Mouse (Mus musculus) MEL (cell line): ENCODE measurements around the gene Sik3. TPM values are rescaled to one million over a fixed set of nuclear protein-coding genes. Genes with fewer than 3 reads are reported as not detected.
A peak's percentile ranks its signal among the peaks of the same experiment; 100 is the strongest.

Source experiments
- DNase-seq: peaks from one replicate; pipeline ENCODE4 v3.0.0; 2011; ENCODE audit warnings: low read depth, low spot score
- H3K27ac ChIP-seq: 2 replicates; pipeline ENCODE4 v1.5.1; 2012; ENCODE audit warnings: low read depth, mild to moderate bottlenecking, control low read depth, low read length, moderate library complexity; ENCODE audit not compliant: control insufficient read depth
- H3K27me3 ChIP-seq, 2 experiments: fragments of 150-350 bp in 1 of 2; sonication (generic) in 1 of 2; 2 replicates each; pipeline ENCODE4 v1.6.1; 2012; ENCODE audit warnings: low read length in 2 of 2, mild to moderate bottlenecking in 2 of 2, improper control_type of control experiment in 1 of 2, moderate library complexity in 1 of 2; ENCODE audit not compliant: insufficient read depth in 2 of 2, control insufficient read depth in 1 of 2
- H3K36me3 ChIP-seq, 2 experiments: 2 replicates each; pipeline ENCODE4 v1.6.1; 2012 to 2014; ENCODE audit warnings: low read length in 2 of 2, improper control_type of control experiment in 1 of 2, inconsistent platforms in 1 of 2, mild to moderate bottlenecking in 1 of 2; ENCODE audit not compliant: insufficient read depth in 2 of 2, control insufficient read depth in 1 of 2
- H3K4me1 ChIP-seq, 2 experiments: fragments of 150-350 bp in 1 of 2; sonication (generic) in 1 of 2; 2 replicates each; pipeline ENCODE4 v1.6.1; 2012; ENCODE audit warnings: low read length in 2 of 2, improper control_type of control experiment in 1 of 2, mild to moderate bottlenecking in 1 of 2; ENCODE audit not compliant: insufficient read depth in 2 of 2, control insufficient read depth in 1 of 2
- H3K4me3 ChIP-seq, 2 experiments: fragments of 150-350 bp in 1 of 2; sonication (generic) in 1 of 2; 2 replicates each; pipeline ENCODE4 v1.5.1; 2012; ENCODE audit warnings: low read depth in 2 of 2, low read length in 2 of 2, mild to moderate bottlenecking in 2 of 2, moderate library complexity in 2 of 2, control low read depth in 1 of 2, improper control_type of control experiment in 1 of 2; ENCODE audit not compliant: control insufficient read depth in 1 of 2, insufficient read depth in 1 of 2
- H3K79me2 ChIP-seq: 2 replicates; pipeline ENCODE4 v1.6.1; 2012; ENCODE audit warnings: mild to moderate bottlenecking, low read length, moderate library complexity; ENCODE audit not compliant: control insufficient read depth, poor library complexity, insufficient read depth
- H3K9ac ChIP-seq: 2 replicates; pipeline ENCODE4 v1.6.1; 2012; ENCODE audit warnings: low read depth, mild to moderate bottlenecking, control low read depth, low read length, moderate library complexity; ENCODE audit not compliant: control insufficient read depth, poor library complexity, severe bottlenecking
- H3K9me3 ChIP-seq: fragments of 150-350 bp; sonication (generic); replicated peaks from 2 replicates; pipeline ENCODE4 v1.6.1; 2012; ENCODE audit warnings: mild to moderate bottlenecking, low read length, improper control_type of control experiment, moderate library complexity; ENCODE audit not compliant: insufficient read depth
- BHLHE40 ChIP-seq: IDR thresholded peaks from 2 replicates; pipeline ENCODE4 v1.6.1; 2012; ENCODE audit warnings: low read depth, mild to moderate bottlenecking, inconsistent platforms, low read length, improper control_type of control experiment, borderline replicate concordance
- CHD1 ChIP-seq: IDR thresholded peaks from 2 replicates; pipeline ENCODE4 v1.6.1; 2012; ENCODE audit warnings: low read depth, mild to moderate bottlenecking, inconsistent platforms, low read length, improper control_type of control experiment
- CHD2 ChIP-seq: IDR thresholded peaks from 2 replicates; pipeline ENCODE4 v1.6.1; 2011; ENCODE audit warnings: low read length, improper control_type of control experiment
- CTCF ChIP-seq, 3 experiments: IDR thresholded peaks in 2 of 3; conservative IDR thresholded peaks in 1 of 3; 2 replicates each; pipeline ENCODE4 v1.5.1; 2011 to 2012; ENCODE audit warnings: low read length in 3 of 3, low read depth in 2 of 3, mild to moderate bottlenecking in 2 of 3, improper control_type of control experiment in 1 of 3, inconsistent platforms in 1 of 3, mixed read lengths in 1 of 3, moderate library complexity in 1 of 3; ENCODE audit not compliant: control insufficient read depth in 1 of 3, insufficient read depth in 1 of 3, poor library complexity in 1 of 3, severe bottlenecking in 1 of 3
- E2F4 ChIP-seq: IDR thresholded peaks from 2 replicates; pipeline ENCODE4 v1.6.1; 2011; ENCODE audit warnings: low read depth, low read length, improper control_type of control experiment, borderline replicate concordance
- ELF1 ChIP-seq: IDR thresholded peaks from 2 replicates; pipeline ENCODE4 v1.6.1; 2014; ENCODE audit warnings: low read depth, mild to moderate bottlenecking, inconsistent platforms, low read length, improper control_type of control experiment, moderate library complexity
- EP300 ChIP-seq, 2 experiments: IDR thresholded peaks; 2 replicates each; pipeline ENCODE4 v1.6.1; 2011; ENCODE audit warnings: improper control_type of control experiment in 2 of 2, low read length in 2 of 2, low read depth in 1 of 2, mild to moderate bottlenecking in 1 of 2
- ETS1 ChIP-seq: IDR thresholded peaks from 2 replicates; pipeline ENCODE4 v1.6.1; 2012; ENCODE audit warnings: low read depth, mild to moderate bottlenecking, inconsistent platforms, low read length, improper control_type of control experiment, moderate library complexity
- GATA1 ChIP-seq: IDR thresholded peaks from 2 replicates; pipeline ENCODE4 v1.6.1; 2011; ENCODE audit warnings: low read depth, low read length, improper control_type of control experiment
- KAT2A ChIP-seq: conservative IDR thresholded peaks from 2 replicates; pipeline ENCODE4 v1.6.1; 2012; ENCODE audit warnings: low read depth, low read length, improper control_type of control experiment, inconsistent platforms
- MAFK ChIP-seq: IDR thresholded peaks from 2 replicates; pipeline ENCODE4 v1.6.1; 2011; ENCODE audit warnings: low read depth, mild to moderate bottlenecking, low read length, improper control_type of control experiment, borderline replicate concordance
- MAX ChIP-seq: IDR thresholded peaks from 2 replicates; pipeline ENCODE4 v1.6.1; 2011; ENCODE audit warnings: low read length, improper control_type of control experiment
- MAZ ChIP-seq: IDR thresholded peaks from 2 replicates; pipeline ENCODE4 v1.6.1; 2012; ENCODE audit warnings: low read depth, mild to moderate bottlenecking, inconsistent platforms, low read length, improper control_type of control experiment
- MEF2A ChIP-seq: IDR thresholded peaks from 2 replicates; pipeline ENCODE4 v1.6.1; 2014; ENCODE audit warnings: low read depth, mild to moderate bottlenecking, inconsistent platforms, low read length, improper control_type of control experiment; ENCODE audit not compliant: poor library complexity, insufficient replicate concordance, severe bottlenecking; ENCODE audit errors: extremely low read depth
- MYB ChIP-seq: IDR thresholded peaks from 2 replicates; pipeline ENCODE4 v1.6.1; 2011; ENCODE audit warnings: mild to moderate bottlenecking, low read depth, low read length, improper control_type of control experiment
- MYC ChIP-seq: IDR thresholded peaks from 2 replicates; pipeline ENCODE4 v1.6.1; 2011; ENCODE audit warnings: low read depth, mild to moderate bottlenecking, low read length, improper control_type of control experiment, moderate library complexity
- NELFE ChIP-seq: IDR thresholded peaks from 2 replicates; pipeline ENCODE4 v1.6.1; 2011; ENCODE audit warnings: low read depth, low read length, improper control_type of control experiment
- NRF1 ChIP-seq: IDR thresholded peaks from 2 replicates; pipeline ENCODE4 v1.6.1; 2014; ENCODE audit warnings: low read depth, mild to moderate bottlenecking, inconsistent platforms, low read length, improper control_type of control experiment, moderate library complexity; ENCODE audit not compliant: poor library complexity, insufficient read depth, severe bottlenecking
- POLR2A ChIP-seq, 2 experiments: IDR thresholded peaks; 2 replicates each; pipeline ENCODE4 v1.6.1; 2011 to 2012; ENCODE audit warnings: low read length in 2 of 2, mild to moderate bottlenecking in 2 of 2, control low read depth in 1 of 2, improper control_type of control experiment in 1 of 2, low read depth in 1 of 2, moderate library complexity in 1 of 2; ENCODE audit not compliant: control insufficient read depth in 1 of 2, insufficient read depth in 1 of 2, poor library complexity in 1 of 2
- POLR2AphosphoS2 ChIP-seq: IDR thresholded peaks from 2 replicates; pipeline ENCODE4 v1.6.1; 2011; ENCODE audit warnings: low read length, improper control_type of control experiment
- POLR2AphosphoS5 ChIP-seq: IDR thresholded peaks from 2 replicates; pipeline ENCODE4 v1.6.1; 2012; ENCODE audit warnings: low read depth, borderline replicate concordance, mild to moderate bottlenecking, inconsistent platforms, low read length, moderate library complexity, mixed read lengths
- RCOR1 ChIP-seq: IDR thresholded peaks from 2 replicates; pipeline ENCODE4 v1.6.1; 2012; ENCODE audit warnings: low read depth, mild to moderate bottlenecking, inconsistent platforms, low read length, improper control_type of control experiment
- SIN3A ChIP-seq: IDR thresholded peaks from 2 replicates; pipeline ENCODE4 v1.6.1; 2012; ENCODE audit warnings: low read length, improper control_type of control experiment, inconsistent platforms
- TBP ChIP-seq: IDR thresholded peaks from 2 replicates; pipeline ENCODE4 v1.8.0; 2011; ENCODE audit warnings: low read depth, low read length, improper control_type of control experiment
- TCF12 ChIP-seq: IDR thresholded peaks from 2 replicates; pipeline ENCODE4 v1.6.1; 2014; ENCODE audit warnings: low read depth, mild to moderate bottlenecking, inconsistent platforms, low read length, improper control_type of control experiment, moderate library complexity
- UBTF ChIP-seq: IDR thresholded peaks from 2 replicates; pipeline ENCODE4 v1.6.1; 2012; ENCODE audit warnings: low read depth, mild to moderate bottlenecking, inconsistent platforms, low read length, improper control_type of control experiment, moderate library complexity, borderline replicate concordance; ENCODE audit not compliant: insufficient read depth
- ZC3H11A ChIP-seq: IDR thresholded peaks from 2 replicates; pipeline ENCODE4 v1.6.1; 2012; ENCODE audit warnings: low read depth, mild to moderate bottlenecking, inconsistent platforms, low read length, improper control_type of control experiment
- polyA plus RNA-seq, 2 experiments: library from polyadenylated mRNA; stranded (reverse) in 1 of 2; unstranded in 1 of 2; fragments of >175 nt in 1 of 2; fragments of >200 nt in 1 of 2; gene quantifications; 2 replicates each; pipeline versions ENCODE4 v1.2.1 to v1.2.4; 2012; ENCODE audit warnings: low replicate concordance in 2 of 2, low read depth in 1 of 2; ENCODE audit not compliant: insufficient read length in 2 of 2, insufficient read depth in 1 of 2, missing spikeins in 1 of 2
- total RNA-seq: library from RNA; depleted of rRNA; stranded (reverse); fragments of 300-350 nt; gene quantifications from 2 replicates; pipeline ENCODE4 v1.2.3, GENCODE M21; 2012

The Sik3 gene
- total and polyA plus RNA-seq, 3 experiments = 78.7 to 111 TPM; not detected in 1

GRCm38 (mm10) chr9:46119943-46120441 is 107.4 kb downstream of the Sik3 start (continued):
- peak; percentile 76; the same call in 1 of the 2 replicates for TF ChIP-seq MAZ
- TF ChIP-seq MAX = peak; percentile 91
- peak; percentile 64 for TF ChIP-seq GATA1

- no peak overlapping the region for H3K9ac ChIP-seq
- peaks cover 15 to 33% of the 10 kb centered on the region in 2 experiments for H3K36me3 ChIP-seq
- no peak for TF ChIP-seq UBTF
- TF ChIP-seq ETS1 = peak; percentile 64
- TF ChIP-seq RCOR1 = peak; percentile 14; the same call in 1 of the 2 replicates
- peak; percentile 77 for TF ChIP-seq MYB
- TF ChIP-seq TCF12 = peak; percentile 75
- TF ChIP-seq CHD2 = no peak
- peak; percentile 47 to 85; a peak in 2 of 4 replicates for TF ChIP-seq EP300 (IDR thresholded peaks at IDR 0.05; ENCODE audit: low read depth in 1 of 2, low read length in 2 of 2)
- no peak for TF ChIP-seq BHLHE40
- no peak; the same call in 1 of the 2 replicates for TF ChIP-seq SIN3A
- peak; percentile 62 for TF ChIP-seq GATA1
- no peak for TF ChIP-seq KAT2A
- H3K27ac ChIP-seq = peak overlapping the region; percentile 44
- H3K79me2 ChIP-seq = peaks cover 16% of the 10 kb centered on the region
- no peaks in the 10 kb centered on the region for H3K27me3 ChIP-seq
- peak; percentile 64 for DNase-seq
- no peaks in the 10 kb centered on the region for H3K9me3 ChIP-seq
- peaks cover 24 to 26% of the 10 kb centered on the region in 2 experiments for H3K4me1 ChIP-seq
- H3K4me3 ChIP-seq = peak overlapping the region in 1 of 2 experiments; percentile 24; a peak in 1 of 4 replicates
Measured at GRCm38 (mm10) chr9:46120468-46121253, 108.0 kb downstream of the Sik3 start.

GRCm38 (mm10) chr9:46121486-46121885 is 108.9 kb downstream of the Sik3 start:
- no peak overlapping the region for H3K9ac ChIP-seq
- peaks cover 15 to 33% of the 10 kb centered on the region in 2 experiments for H3K36me3 ChIP-seq
- no peaks in the 10 kb centered on the region for H3K27me3 ChIP-seq
- no peaks in the 10 kb centered on the region for H3K9me3 ChIP-seq
- DNase-seq = no peak
- peak overlapping the region; percentile 44; the same call in 1 of the 2 replicates for H3K27ac ChIP-seq
- H3K79me2 ChIP-seq = peaks cover 11% of the 10 kb centered on the region
- no peak overlapping the region for H3K4me3 ChIP-seq
- TF ChIP-seq CHD1 = no peak
- TF ChIP-seq E2F4 = no peak
- no peak for TF ChIP-seq CHD2
- no peak for TF ChIP-seq MEF2A
- no peak for TF ChIP-seq POLR2AphosphoS5
- TF ChIP-seq MAFK = no peak
- no peak for TF ChIP-seq MAZ
- no peak for TF ChIP-seq ZC3H11A
- no peak for TF ChIP-seq SIN3A
- no peak for TF ChIP-seq GATA1
- no peak for TF ChIP-seq MYC
- TF ChIP-seq NELFE = no peak
- no peak for TF ChIP-seq CTCF (IDR thresholded peaks at IDR 0.05 in 2 of 3, conservative IDR thresholded peaks at IDR 0.05 in 1 of 3; ENCODE audit: control insufficient read depth in 1 of 3, insufficient read depth in 1 of 3, low read depth in 2 of 3, low read length in 3 of 3, poor library complexity in 1 of 3, severe bottlenecking in 1 of 3)
- TF ChIP-seq EP300 (IDR thresholded peaks at IDR 0.05; ENCODE audit: low read depth in 1 of 2, low read length in 2 of 2) = no peak
- TF ChIP-seq NRF1 = no peak
- no peak for TF ChIP-seq POLR2A (IDR thresholded peaks at IDR 0.05; ENCODE audit: control insufficient read depth in 1 of 2, insufficient read depth in 1 of 2, low read depth in 1 of 2, low read length in 2 of 2, poor library complexity in 1 of 2)
- no peak for TF ChIP-seq ELF1
- no peak for TF ChIP-seq TBP
- no peak for TF ChIP-seq POLR2AphosphoS2
- H3K4me1 ChIP-seq = peaks cover 24 to 26% of the 10 kb centered on the region in 2 experiments
